Mouse (Mus musculus): ENCODE results near the gene Fndc1.

The Fndc1 gene

DNA sequence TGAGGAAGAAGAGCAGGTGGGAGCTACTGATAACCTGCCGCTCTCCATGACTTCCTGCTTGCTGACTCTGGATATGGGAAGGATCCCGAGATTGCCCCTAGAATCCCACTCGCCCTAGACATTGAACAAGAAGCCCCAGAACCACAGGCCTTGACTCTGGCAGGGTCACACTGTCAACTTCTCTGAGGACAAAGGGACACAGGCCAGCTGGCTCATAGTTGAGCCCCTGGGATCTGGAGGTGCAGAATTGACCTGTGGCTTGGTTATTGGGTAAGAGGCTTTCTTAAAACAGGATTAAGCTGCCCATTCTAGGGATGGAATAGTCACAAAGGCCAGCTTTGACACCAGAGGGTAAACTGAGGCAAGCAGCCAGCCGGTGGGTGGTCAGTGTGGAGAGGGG is 136.8 kb downstream of the Fndc1 start:
- DNase-seq (ENCODE audit: low spot score in 2 of 2), result no peak

Measured in frontal cortex, postnatal 36 days (tissue).